9 mouse cellular contexts compared by ENCODE assay signal in the genomic region with DNA sequence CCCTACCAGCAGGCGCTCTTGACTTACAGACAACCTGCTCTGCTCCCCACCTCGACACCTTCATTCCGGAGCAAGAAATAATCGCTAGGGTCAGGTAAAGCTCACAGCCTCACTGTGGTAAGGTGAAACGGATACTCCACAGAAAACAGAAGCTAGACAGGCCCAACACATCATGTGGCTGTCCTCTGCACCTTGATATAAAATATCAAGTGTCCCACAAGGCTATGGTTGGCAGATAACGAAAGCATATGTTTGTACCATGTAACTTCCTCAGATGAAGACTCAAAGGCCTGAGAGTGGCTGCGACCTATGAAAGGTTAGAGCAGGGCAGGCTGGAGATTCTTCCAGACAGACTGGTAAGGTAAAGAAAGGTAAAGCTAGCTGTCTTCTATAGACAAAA. TPM values are rescaled to one million over a fixed set of nuclear protein-coding genes. Genes with fewer than 3 reads are reported as not detected.
DNase-seq lines count a peak whose midpoint lies in the region; ATAC-seq and TF ChIP-seq lines count a peak whose summit lies in the region.
"Had no signal": no experiment of that assay in that cellular context is flagged by ENCODE, and none has a peak within 500 bp of the region (broad histone marks: within the 10 kb centered on the region; RNA-seq: fewer than 3 reads in every experiment).

No protein-coding gene starts in this region.

- TF ChIP-seq CTCF in cerebellum, adult 2 months (IDR thresholded peaks at IDR 0.05; ENCODE audit: borderline replicate concordance, insufficient read depth, low read depth, low read length) = no peak

- no peaks in the 10 kb centered on the region for H3K9me3 ChIP-seq in hindbrain, embryonic 16.5 days (ENCODE audit: control insufficient read depth, low read length)

- H3K4me3 ChIP-seq in hindbrain, embryonic 16.5 days (ENCODE audit: low read length) = no peak overlapping the region
- no peak overlapping the region for H3K4me3 ChIP-seq in cerebellum, adult 2 months (replicated peaks; ENCODE audit: insufficient read depth, low read depth, low read length)

- H3K4me1 ChIP-seq in hindbrain, embryonic 16.5 days (ENCODE audit: control insufficient read depth, insufficient read depth, low read depth, low read length) = peaks cover 20% of the 10 kb centered on the region
- peaks cover 8% of the 10 kb centered on the region for H3K4me1 ChIP-seq in cerebellum, adult 2 months (ENCODE audit: control insufficient read depth, insufficient read depth, low read length)

- DNase-seq in heart, adult 11 months = peak; percentile 72
- no peak for DNase-seq in heart, postnatal 36 days
- peak; percentile 47 for DNase-seq in c-Kit-positive CD71-positive TER-119-positive erythroid progenitor cells, embryonic 14.5 days (ENCODE audit: low spot score)
- DNase-seq in cerebellum, adult 2 months = no peak
- DNase-seq in thymus, postnatal 10 days (ENCODE audit: low spot score in 2 of 2) = no peak
- DNase-seq in cerebellum, adult 11-12 months = no peak

- intact Hi-C loops in heart, postnatal 36 days (cut with DNase I) = no loop called here

- H3K4me2 ChIP-seq in hindbrain, embryonic 16.5 days (ENCODE audit: low read length) = peak overlapping the region; percentile 79

- ATAC-seq in hindbrain, embryonic 16.5 days = no peak
- peak; percentile 19 for ATAC-seq in megakaryocyte-erythroid progenitor cell, adult 5-6 weeks (replicated peaks; ENCODE audit: low FRiP score, low TSS enrichment, poor library complexity, severe bottlenecking)

- 0 out of 2 replicates have a peak, but pooled peaks cover 2% of the 10 kb centered on the region for H3K27me3 ChIP-seq in hindbrain, embryonic 16.5 days (replicated peaks; ENCODE audit: control insufficient read depth, insufficient read depth, low read length)
- H3K27me3 ChIP-seq in cerebellum, adult 2 months (ENCODE audit: control insufficient read depth, insufficient read depth, low read length) = no peaks in the 10 kb centered on the region

- no peak overlapping the region for H3K9ac ChIP-seq in hindbrain, embryonic 16.5 days (ENCODE audit: low read depth, low read length)

- no peak for TF ChIP-seq POLR2A in cerebellum, adult 2 months (IDR thresholded peaks at IDR 0.05; ENCODE audit: borderline replicate concordance, insufficient read depth, low read length)

- WGBS in hindbrain, embryonic 16.5 days = 93% methylated on average over 7 of the region's 7 CpGs
- WGBS in cerebellum, adult 2 months = 88% methylated on average over 7 of the region's 7 CpGs

- peaks cover 3% of the 10 kb centered on the region; the same call in 1 of the 2 replicates for H3K36me3 ChIP-seq in hindbrain, embryonic 16.5 days (ENCODE audit: control insufficient read depth, insufficient read depth, low read length)

- H3K27ac ChIP-seq in hindbrain, embryonic 16.5 days (ENCODE audit: low read depth, low read length) = no peak overlapping the region
- no peak overlapping the region for H3K27ac ChIP-seq in cerebellum, adult 2 months (ENCODE audit: insufficient read depth, low read length)

RNA-seq across cellular contexts. Expression of a gene that starts 4.5 kb away (rescaled TPM):
- 10 to 100 TPM; 21.3 to 25.6 TPM for total RNA-seq in heart, postnatal 36 days (2021)
- 65.1 and 65.7 TPM in 2 replicates for polyA plus RNA-seq in hindbrain, embryonic 16.5 days (2015; fragmentation: Nextera tagmentation; extraction: Ambion mirVana)
- total RNA-seq in megakaryocyte-erythroid progenitor cell, adult 5-6 weeks (2014; fragmentation: Nextera tagmentation) = 72.4 and 109 TPM in 2 replicates
- 11.8 and 30.9 TPM in 2 replicates for total RNA-seq in megakaryocyte-erythroid progenitor cell, adult 5-6 weeks (2017)
- polyA plus RNA-seq in cerebellum, adult 2 months (2012; rRNA removed) = 49.5 and 50.4 TPM in 2 replicates

RNA-seq across cellular contexts. Expression of a gene that starts 37.7 kb away (rescaled TPM):
- 1 to 10 TPM; 4.3 to 5.2 TPM for total RNA-seq in heart, postnatal 36 days (2021)
- 32.3 and 32.7 TPM in 2 replicates for polyA plus RNA-seq in hindbrain, embryonic 16.5 days (2015; fragmentation: Nextera tagmentation; extraction: Ambion mirVana)
- total RNA-seq in megakaryocyte-erythroid progenitor cell, adult 5-6 weeks (2014; fragmentation: Nextera tagmentation) = not detected in 2 replicates
- total RNA-seq in megakaryocyte-erythroid progenitor cell, adult 5-6 weeks (2017) = not detected in 2 replicates
- polyA plus RNA-seq in cerebellum, adult 2 months (2012; rRNA removed) = 6.8 and 6.9 TPM in 2 replicates
- total RNA-seq: hematopoietic stem cell, adult 5-6 weeks had no signal

Comparison
In these comparisons a context has a peak if more than half of its experiments do, and no peak if none do; other contexts are left out.
1. DNase-seq: peak in heart, adult 11 months (single experiment) and c-Kit-positive CD71-positive TER-119-positive erythroid progenitor cells, embryonic 14.5 days (single experiment); none in heart, postnatal 36 days (0 of 2), cerebellum, adult 2 months (0 of 2), thymus, postnatal 10 days (0 of 2) and cerebellum, adult 11-12 months (single experiment).
2. RNA of a gene that starts 37.7 kb away (total RNA-seq): 4.3 to 5.2 TPM in heart, postnatal 36 days; not detected in megakaryocyte-erythroid progenitor cell, adult 5-6 weeks; every median in the first group is over 4 times any median in the second.